Mouse (Mus musculus): ENCODE measurements around the gene Mrps34.

- TF ChIP-seq CTCF (IDR thresholded peaks at IDR 0.05; ENCODE audit: low read depth, low read length) (no peak), GATA1 (IDR thresholded peaks at IDR 0.05; ENCODE audit: borderline replicate concordance, low read length) (no peak), GATA2 (IDR thresholded peaks at IDR 0.05; ENCODE audit: borderline replicate concordance, low read depth, low read length) (no peak)
Observed at GRCm38 (mm10) chr17:24884391-24884790, 10.5 kb upstream of the Mrps34 start.
